Mouse (Mus musculus): ENCODE data around the gene Mapk8ip1.

Mapk8ip1 gene

GRCm38 (mm10) chr2:92401091-92401561 is at the start of gene Mapk8ip1:
Gene Mapk8ip1, minus strand, starts transcription at chr2:92401263.
- DNase-seq (ENCODE audit: low read depth, low spot score) = peak; percentile 29

DNA sequence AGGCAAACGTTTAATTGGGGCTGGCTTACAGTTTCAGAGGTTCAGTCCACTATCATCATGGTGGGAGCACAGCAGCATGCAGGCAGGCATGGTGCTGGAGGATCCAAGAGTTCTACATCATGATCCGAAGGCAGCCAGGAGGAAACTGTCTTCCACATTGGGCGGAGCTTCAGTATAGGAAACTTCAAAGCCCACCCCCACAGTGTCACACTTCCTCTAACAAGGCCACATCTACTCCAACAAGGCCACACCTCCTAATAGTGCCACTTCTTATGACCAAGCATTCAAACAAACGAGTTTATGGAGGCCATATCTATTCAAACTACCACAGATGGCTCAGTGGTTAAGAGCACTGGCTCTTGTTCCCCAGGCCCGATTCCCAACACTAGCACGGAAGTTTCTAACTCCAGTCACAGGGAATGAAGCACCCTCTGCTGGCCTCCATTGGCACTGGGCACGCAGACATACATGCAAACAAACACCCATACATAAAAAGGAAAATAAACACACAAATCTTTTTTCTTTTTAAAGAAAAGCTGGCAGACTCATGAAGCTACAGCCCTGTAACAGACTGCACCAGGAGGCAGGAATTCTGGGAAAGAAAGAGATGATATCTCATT is 46.2 kb upstream of the Mapk8ip1 start:
- DNase-seq (ENCODE audit: low read depth, low spot score) = no peak

DNA sequence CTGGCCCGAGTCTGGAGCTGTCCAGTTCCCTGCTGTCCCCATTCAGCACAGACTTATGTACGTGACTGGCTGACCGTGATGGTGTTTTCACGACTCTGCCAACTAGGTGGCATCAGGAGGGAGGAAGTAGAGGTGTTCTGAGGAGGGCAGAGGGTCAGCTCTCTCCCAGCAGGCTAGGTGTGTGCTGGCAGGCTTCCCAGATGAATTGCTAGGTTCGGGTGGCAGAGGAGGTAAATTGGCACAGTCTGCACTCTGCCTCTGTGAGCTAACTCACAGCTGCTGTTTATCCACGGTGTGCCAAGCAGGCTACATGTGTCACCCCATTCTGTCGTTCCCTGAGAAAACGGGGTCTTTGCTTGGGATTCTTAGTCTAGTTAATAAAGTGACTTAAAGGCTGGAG is 45.6 kb upstream of the Mapk8ip1 start:
- no peak for DNase-seq (ENCODE audit: low read depth, low spot score)

GRCm38 (mm10) chr2:92445890-92446289 is 44.8 kb upstream of the Mapk8ip1 start:
- DNase-seq (ENCODE audit: low read depth, low spot score) = no peak

- no peak for DNase-seq (ENCODE audit: low read depth, low spot score)
Measured at GRCm38 (mm10) chr2:92444376-92444775, 43.3 kb upstream of the Mapk8ip1 start.

- no peak for DNase-seq (ENCODE audit: low read depth, low spot score)
Measured at GRCm38 (mm10) chr2:92443313-92443712, 42.2 kb upstream of the Mapk8ip1 start.

- DNase-seq (ENCODE audit: low read depth, low spot score) = no peak
Measured at GRCm38 (mm10) chr2:92442419-92443001, 41.4 kb upstream of the Mapk8ip1 start.

DNA sequence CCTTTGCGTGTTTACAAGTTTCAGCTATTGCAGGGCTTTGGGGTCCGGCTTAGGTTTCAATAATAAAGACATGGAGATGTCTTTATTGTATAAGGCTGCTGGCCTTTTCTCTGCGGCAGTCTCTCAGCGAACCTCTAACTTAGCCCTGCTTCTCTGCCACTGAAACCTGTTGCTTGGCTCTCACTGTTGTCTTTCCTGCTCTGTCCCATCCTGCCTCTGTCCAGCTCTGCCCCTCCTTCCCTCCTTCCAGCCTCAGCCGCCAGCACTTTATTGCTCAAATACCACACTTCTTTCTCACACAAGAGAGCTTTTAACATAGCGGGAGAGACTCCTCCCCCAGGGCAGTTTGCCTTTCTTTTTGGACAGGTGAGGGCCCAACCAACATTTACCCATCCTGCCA is 39.4 kb upstream of the Mapk8ip1 start:
- no peak for DNase-seq (ENCODE audit: low read depth, low spot score)

GRCm38 (mm10) chr2:92438567-92438966 is 37.5 kb upstream of the Mapk8ip1 start:
- no peak for DNase-seq (ENCODE audit: low read depth, low spot score)

GRCm38 (mm10) chr2:92437875-92438274 is 36.8 kb upstream of the Mapk8ip1 start:
- peak; percentile 91 for DNase-seq (ENCODE audit: low read depth, low spot score)

GRCm38 (mm10) chr2:92437366-92437765 is 36.3 kb upstream of the Mapk8ip1 start:
- DNase-seq (ENCODE audit: low read depth, low spot score) = no peak

- no peak for DNase-seq (ENCODE audit: low read depth, low spot score)
Measured at GRCm38 (mm10) chr2:92435023-92435422, 34.0 kb upstream of the Mapk8ip1 start.

- no peak for DNase-seq (ENCODE audit: low read depth, low spot score)
Measured at GRCm38 (mm10) chr2:92434375-92434745, 33.3 kb upstream of the Mapk8ip1 start.

DNA sequence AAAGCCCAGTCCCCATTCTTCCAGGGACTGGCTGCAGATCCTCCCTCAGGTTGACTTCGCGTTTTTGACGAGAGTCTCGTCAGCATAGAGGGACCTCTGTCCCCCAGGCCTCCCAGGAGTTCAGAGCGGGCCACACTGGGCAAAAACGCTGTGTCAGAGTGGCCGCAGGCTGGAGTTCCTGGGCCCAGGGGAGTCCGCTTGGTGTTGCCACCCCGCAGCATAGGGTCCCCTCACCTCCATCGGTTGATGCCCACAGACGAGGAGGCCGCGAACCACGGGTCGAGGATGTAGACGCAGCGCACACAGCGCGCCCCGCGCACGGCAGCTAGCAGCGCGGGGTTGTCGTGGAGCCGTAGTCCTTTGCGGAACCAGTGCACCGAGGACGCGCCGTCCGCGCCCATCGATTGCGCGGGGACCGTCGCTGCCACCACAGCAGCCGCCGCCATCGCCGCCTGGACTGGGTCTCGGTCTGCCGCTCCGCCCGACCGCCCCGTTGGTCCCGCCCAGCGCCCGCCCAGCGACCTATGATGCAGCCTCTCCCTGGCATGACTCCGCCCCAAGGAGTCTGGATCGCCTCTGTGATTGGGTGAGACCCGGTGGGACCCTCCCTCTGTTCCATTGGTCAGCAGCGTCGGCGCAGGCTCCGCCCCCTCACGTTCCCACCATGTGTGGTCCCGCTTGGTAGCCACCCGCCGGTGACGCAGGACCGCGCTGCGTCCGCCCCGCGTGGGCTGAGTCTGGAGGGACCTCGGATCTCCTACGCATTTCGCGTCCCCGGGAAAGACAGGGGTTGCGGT is 32.7 kb upstream of the Mapk8ip1 start, which contains the start of gene Cry2:
Gene Cry2, minus strand, starts transcription at position 466 of the 797 bp plus-strand sequence.
- peak; percentile 99 for DNase-seq (ENCODE audit: low read depth, low spot score)

GRCm38 (mm10) chr2:92432299-92433295 is 31.5 kb upstream of the Mapk8ip1 start:
- DNase-seq (ENCODE audit: low read depth, low spot score) = no peak

GRCm38 (mm10) chr2:92431611-92432179 is 30.6 kb upstream of the Mapk8ip1 start:
- no peak for DNase-seq (ENCODE audit: low read depth, low spot score)

DNA sequence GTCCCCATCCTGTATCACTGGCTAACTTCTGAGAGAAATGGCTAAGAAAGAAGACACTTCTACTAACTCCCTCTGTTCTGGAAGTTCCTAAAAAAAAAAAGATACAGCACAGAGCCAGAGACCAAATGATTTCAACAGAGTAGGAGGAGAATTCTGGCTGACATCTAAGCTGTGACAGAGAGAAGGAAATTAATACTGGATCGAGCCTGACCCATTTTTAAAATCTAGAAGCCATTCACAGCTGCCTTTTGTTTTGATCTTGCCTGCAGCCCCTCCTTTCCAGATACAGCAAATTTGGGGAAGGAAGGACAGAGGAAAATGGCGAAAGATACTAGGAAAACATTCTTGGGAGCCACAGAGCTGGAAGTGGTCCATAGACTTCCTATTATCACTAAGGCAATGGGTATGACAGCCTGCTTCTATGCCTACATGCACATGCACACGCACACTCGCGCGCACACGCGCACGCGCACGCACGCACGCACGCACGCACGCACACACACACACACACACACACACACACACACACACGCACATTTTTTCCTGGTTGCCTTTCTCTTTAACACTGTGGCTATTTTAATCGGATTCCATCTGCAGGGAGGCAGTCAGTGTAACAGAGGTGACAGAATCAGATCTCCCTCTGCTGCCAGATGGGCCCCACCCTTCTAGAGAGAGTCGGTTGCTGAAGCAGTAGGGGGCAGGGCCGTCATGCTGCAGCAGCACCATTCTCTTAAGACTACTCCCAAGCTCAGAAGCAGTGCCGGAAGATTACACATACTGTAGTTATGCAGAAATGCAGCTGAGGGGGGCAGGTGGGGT is 29.9 kb upstream of the Mapk8ip1 start:
- DNase-seq (ENCODE audit: low read depth, low spot score) = no peak

DNA sequence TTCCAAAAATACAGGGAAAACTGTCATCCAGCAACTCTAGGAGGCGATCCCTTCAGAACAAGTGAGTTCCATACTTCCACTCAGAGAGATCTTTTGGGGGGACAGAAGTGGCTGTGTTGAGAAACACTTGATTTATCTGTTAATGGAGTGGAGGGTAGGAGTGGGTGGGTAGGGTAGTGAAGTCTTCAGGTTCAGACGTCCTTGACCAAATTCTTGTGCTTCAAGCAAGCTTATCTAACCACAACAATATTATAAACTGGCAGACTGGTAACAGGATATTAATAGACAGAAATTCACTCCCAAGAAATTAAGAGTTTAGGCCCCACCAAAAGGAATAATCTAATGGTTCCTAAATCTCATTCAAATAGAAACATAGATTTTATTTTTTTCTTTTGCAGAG is 29.0 kb upstream of the Mapk8ip1 start:
- no peak for DNase-seq (ENCODE audit: low read depth, low spot score)

DNA sequence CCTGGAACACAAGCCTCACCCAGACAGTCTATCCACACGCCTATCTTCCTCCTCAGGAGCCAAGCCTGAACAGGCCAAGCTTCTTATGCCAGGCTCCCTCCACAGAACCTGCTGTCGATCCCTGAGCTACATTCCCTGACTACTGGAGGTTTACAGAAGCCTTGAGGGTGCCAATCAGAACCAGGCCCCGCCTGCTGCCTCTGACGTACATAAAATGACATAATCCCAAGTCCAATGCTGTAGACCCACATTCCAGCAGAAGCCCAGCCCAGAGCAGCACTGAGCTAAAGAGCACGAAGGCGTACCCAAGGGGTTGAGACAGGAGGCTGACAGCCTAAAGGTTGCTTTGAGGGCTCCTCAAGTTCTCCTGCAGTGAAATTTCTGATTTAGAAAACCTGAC is 26.8 kb upstream of the Mapk8ip1 start:
- peak; percentile 48 for DNase-seq (ENCODE audit: low read depth, low spot score)

- DNase-seq (ENCODE audit: low read depth, low spot score) = no peak
Measured at GRCm38 (mm10) chr2:92426426-92426825, 25.4 kb upstream of the Mapk8ip1 start.

Data from forelimb bud, embryonic 11.5 days (tissue).